Mouse (Mus musculus) inflammation-experienced regulatory T-cells (primary cell): ENCODE results near the gene Mxd4. TPM values are rescaled to one million over a fixed set of nuclear protein-coding genes. Genes with fewer than 3 reads are reported as not detected.

ENCODE experiments used
- polyA plus RNA-seq, 2 experiments: library from polyadenylated mRNA; unstranded; fragments of 100-300 nt; shearing (Covaris generic); gene quantifications; one replicate each; pipeline ENCODE4 v1.2.1; 2017

The Mxd4 gene
- polyA plus RNA-seq = 10 to 100 TPM; 57.2 to 84.6 TPM

GRCm38 (mm10) chr5:34187601-34188316, at the start of gene Mxd4:
Mxd4 (minus strand) TSS chr5:34187720.

GRCm38 (mm10) chr5:34168950-34169891, 18.3 kb downstream of the Mxd4 start, which contains the start of the genes Poln and Haus3:
Poln (minus strand) TSS chr5:34169448.
Haus3 (minus strand) TSS chr5:34169527.

Other genes with a start within 250 kb of the Mxd4 start
- gene Gm1673, start 204.3 kb downstream of the Mxd4 start, polyA plus RNA-seq = not detected
- gene Nat8l, start 191.7 kb downstream of the Mxd4 start, polyA plus RNA-seq = under 1 TPM in 1 of 2 experiments, not detected in 1; 0.28 TPM
- gene Poln, start 18.3 kb downstream of the Mxd4 start, polyA plus RNA-seq = 1 to 10 TPM; 1.2 to 2.5 TPM
- 10 to 100 TPM; 72.8 to 76.0 TPM for gene Haus3, start 18.2 kb downstream of the Mxd4 start, polyA plus RNA-seq
- gene Zfyve28, start 100.7 kb upstream of the Mxd4 start, polyA plus RNA-seq = 1 to 10 TPM; 2.4 to 2.9 TPM
- gene Cfap99, start 100.9 kb upstream of the Mxd4 start, polyA plus RNA-seq = under 1 TPM in 1 of 2 experiments, not detected in 1; 0.31 TPM
- gene Rnf4, start 148.6 kb upstream of the Mxd4 start, polyA plus RNA-seq = 100 to 1,000 TPM; 139 to 179 TPM
- 10 to 100 TPM; 15.3 to 19.3 TPM for gene Fam193a, start 182.2 kb upstream of the Mxd4 start, polyA plus RNA-seq